Mouse (Mus musculus): ENCODE data around the gene Phlpp1.

Gene Phlpp1

GRCm38 (mm10) chr1:106316641-106317304, 145.2 kb downstream of the Phlpp1 start:
- DNase-seq (ENCODE audit: low spot score), result peak; percentile 51

DNA sequence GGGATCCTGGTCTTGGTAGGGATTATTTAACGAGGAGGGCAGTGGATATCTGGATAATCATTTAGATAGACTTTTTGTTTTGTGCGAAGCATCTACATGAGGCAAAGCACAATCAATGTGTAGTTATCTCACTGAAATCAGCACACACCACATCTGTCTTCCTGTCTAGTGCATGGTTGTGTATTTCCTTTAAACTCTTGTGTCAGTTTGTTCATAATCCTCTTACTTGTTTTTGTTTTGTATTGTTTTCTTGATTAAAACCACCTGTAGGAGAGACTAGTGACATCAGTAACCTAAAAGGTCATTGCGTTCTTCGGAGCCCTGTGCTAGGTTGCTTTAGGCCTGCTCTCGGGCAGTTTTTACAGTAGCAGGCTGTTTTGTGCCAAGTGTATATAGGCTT, 146.8 kb downstream of the Phlpp1 start:
- no peak for DNase-seq (ENCODE audit: low spot score)

DNA sequence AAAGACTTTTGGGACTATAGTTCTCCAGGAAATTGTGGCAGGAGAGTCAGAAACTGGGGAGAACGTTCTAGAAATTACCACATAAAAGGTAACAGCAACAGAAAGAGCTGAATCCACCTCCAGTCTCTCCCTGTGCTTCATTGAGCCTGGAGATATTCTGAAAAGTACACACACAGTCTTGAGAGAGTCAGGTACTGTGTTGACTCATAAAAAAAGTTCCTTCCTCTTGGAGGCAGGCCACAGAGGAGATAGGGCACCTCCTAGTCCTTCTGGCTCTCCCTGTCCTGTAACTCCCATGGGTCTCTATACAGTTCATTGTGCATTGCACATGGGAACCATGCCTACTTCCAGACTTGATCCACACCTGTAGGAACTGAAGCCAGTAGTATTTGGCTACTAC, 149.0 kb downstream of the Phlpp1 start:
- no peak for DNase-seq (ENCODE audit: low spot score)

GRCm38 (mm10) chr1:106321432-106322126, 150.0 kb downstream of the Phlpp1 start:
- peak; percentile 24 for DNase-seq (ENCODE audit: low spot score)

GRCm38 (mm10) chr1:106326691-106327090, 155.1 kb downstream of the Phlpp1 start:
- DNase-seq (ENCODE audit: low spot score), result no peak

DNA sequence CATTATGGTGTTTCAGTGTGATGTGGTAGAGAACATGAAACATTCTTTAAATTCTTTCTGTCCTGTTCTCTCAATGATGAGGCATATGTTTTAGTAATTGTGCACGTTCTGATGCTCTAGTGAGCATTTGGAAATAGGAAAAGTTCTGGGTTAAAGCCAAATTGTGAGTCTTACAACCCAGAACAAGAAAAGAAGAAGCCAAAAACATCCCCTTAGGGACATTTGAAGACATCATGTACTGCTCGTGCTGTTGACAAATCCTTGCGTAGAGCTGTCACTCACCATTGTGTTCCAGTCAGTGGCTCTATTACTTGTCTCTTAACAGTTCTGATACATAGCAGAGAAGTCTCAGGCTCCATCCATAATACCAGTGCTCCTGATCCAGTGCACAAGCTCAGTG, 170.5 kb downstream of the Phlpp1 start:
- no peak for DNase-seq (ENCODE audit: low spot score)

GRCm38 (mm10) chr1:106345265-106345664, 173.7 kb downstream of the Phlpp1 start:
- DNase-seq (ENCODE audit: low spot score), result no peak

DNA sequence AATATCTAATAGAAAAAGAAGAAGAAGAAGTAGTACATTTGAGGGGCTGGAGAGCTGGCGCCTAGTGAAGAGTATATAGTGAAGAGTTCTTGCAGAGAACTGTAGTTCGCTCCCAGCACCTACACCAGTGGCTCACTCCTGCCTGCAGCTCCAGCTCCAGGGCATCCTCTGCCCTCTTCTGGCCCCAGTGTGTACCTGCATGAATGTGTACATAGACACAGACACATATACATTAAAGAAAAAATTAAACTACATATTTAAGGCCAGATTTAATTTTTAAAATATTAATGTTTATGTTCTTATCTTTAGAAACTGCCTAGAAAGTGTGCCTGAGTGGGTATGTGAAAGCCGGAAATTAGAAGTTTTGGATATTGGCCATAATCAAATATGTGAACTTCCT, 175.2 kb downstream of the Phlpp1 start:
- no peak for DNase-seq (ENCODE audit: low spot score)

DNA sequence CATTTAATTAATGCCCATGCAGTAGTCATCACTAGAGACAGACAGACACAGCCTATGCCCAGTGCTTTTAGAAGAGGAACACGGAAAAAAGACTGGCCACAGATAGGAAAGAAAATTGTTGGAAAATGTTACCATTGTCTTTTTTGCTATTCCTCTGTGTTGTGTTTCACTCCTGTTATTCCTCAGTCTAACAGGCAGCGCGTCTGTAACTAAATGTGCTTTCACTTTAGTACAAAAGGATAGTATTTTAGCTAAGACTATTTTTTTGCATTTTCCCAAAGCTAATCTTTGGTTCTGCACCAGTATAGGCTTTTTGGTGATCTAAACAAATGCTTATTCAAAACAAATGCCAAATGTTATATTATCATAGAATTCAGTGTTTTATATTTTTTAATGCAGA, 177.6 kb downstream of the Phlpp1 start:
- DNase-seq (ENCODE audit: low spot score), result no peak

DNA sequence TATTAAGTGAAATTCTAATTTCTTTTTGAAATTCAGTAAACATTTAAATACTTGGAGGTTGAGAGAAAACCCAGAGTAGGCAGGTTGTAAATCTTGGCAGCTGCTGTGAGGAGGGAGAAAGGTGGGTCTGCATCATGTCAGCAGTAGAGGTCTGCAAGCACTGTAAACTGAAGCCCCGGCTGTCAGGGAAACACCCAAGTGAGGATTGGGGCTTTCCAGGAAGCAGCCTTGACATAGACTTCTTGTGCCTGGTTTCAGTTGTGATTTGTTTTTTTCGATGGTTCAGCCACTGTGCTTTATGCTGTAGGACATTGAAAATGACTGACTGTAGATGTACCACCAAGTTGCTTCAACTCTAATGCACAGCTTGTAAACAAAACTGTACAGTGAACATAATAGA, 180.0 kb downstream of the Phlpp1 start:
- no peak for DNase-seq (ENCODE audit: low spot score)

GRCm38 (mm10) chr1:106352801-106353511, 181.4 kb downstream of the Phlpp1 start:
- no peak for DNase-seq (ENCODE audit: low spot score)

GRCm38 (mm10) chr1:106353993-106354392, 182.4 kb downstream of the Phlpp1 start:
- no peak for DNase-seq (ENCODE audit: low spot score)

DNA sequence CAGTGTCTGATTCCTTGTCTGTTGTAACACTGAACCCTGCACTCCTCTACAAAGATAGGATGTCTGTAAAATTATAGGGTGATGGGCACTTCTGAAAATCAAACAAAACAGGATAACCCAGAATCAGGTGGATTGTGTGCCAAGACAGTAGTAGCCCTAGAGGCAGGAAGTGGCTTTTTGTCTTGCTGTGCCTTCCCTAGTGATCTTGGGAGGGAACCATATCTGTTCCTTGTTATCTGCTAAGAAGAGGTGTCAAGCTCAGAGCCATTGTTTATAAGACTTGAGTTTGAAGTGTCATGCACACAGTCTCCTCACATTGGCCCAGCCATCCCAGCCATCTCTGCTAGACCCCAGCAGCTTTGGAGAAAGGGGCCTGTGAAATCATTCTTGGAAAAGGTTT, 187.9 kb downstream of the Phlpp1 start:
- no peak for DNase-seq (ENCODE audit: low spot score)

- peak; percentile 8 for DNase-seq (ENCODE audit: low spot score)
These were observed 191.5 kb downstream of the Phlpp1 start for GRCm38 (mm10) chr1:106362841-106363604.

DNA sequence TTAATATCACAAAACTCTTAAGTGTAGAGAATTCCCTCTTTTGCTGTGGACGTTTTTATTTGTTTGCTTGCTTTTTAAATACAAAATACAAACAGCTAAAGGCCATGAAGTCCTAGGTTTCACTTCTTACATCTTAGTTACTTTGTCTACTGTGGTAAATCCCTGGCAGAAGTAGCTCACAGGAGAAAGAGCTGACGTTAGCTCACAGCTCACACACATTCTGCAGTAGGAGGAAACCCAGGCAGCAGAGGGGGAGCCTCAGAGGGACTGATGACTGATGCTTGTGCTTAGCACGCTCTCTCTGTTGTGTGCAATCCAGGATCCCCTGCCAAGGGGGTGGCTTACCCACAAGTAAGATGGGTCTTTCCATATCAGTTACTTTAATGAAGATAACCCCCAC, 197.8 kb downstream of the Phlpp1 start:
- DNase-seq (ENCODE audit: low spot score), result no peak

DNA sequence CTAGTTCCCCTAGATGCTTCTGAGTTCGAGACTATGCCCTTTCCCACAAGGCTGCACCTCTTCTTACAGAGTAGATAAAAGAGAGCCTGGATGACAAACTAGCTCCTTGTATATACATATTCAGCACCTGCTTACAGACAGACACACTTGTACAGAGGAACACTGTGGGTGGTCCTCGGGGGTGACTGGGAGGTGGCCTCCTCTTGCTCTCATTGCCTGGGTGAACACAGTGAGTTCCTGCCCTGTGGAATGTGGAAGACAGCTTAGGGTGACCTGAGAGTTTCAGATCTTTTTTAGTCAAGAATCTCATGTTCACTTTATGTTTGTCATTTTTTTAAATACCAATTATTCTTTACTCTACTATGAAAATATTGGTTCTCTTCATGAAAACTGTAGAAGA, 200.9 kb downstream of the Phlpp1 start:
- DNase-seq (ENCODE audit: low spot score), result no peak

DNA sequence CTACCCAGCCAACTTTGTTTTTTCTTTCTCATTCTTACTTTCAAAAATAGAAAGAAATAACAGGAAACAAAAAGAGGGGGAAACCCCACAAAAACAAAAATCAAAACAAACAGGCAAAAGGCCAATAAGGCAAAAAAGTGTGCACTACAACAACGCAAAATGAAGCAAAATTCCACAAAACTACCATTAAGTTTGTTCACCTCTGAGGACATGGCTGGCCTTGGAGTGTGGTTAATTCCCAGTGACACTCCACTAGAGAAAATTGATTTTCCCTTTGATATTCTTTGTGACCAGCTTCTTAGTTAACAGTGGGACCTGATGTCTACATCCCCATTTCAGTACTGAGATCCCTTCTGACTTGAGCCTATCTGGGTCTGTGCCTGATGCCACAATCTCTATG, 202.1 kb downstream of the Phlpp1 start:
- no peak for DNase-seq (ENCODE audit: low spot score)

- peak; percentile 20 for DNase-seq (ENCODE audit: low spot score)
These were observed 202.7 kb downstream of the Phlpp1 start for GRCm38 (mm10) chr1:106374274-106374673.

- DNase-seq (ENCODE audit: low spot score), result no peak
These were observed 203.4 kb downstream of the Phlpp1 start for GRCm38 (mm10) chr1:106374971-106375370.

DNA sequence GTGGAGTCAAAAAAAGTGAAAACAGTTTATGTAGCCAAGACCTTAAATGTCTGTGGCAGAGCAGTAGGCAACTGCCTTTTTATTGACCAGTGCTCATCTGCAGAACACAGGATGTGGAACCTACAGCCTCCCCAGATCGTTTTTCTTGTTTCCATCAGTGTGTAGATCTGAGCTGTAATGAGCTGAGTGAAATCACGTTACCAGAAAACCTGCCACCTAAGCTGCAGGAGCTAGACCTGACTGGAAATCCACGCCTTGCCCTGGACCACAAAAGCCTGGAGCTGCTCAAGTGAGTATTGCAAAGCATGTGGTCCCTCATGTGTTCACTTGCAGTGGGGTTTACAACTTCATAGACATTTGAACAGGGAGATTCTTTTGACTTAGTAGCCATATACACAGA, 204.5 kb downstream of the Phlpp1 start:
- DNase-seq (ENCODE audit: low spot score), result no peak

DNA sequence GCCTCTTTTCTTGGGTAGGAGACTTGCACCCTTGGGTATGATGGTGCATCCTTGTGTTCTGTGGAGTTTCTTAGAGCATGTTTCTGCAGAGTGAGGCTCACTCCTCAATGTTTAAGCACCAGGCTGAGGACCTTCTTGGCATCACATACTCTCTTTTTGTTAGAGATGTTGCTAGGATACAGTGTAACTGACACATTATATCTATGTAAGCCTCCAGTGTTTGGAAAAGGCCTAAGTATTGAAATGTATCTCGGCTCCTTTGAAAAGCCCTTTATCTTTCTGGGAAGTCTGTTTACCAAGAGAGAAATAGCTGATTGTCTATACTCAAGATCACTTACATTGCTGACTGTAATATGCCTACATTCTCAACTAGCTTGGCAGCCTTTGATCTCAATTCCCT, 208.9 kb downstream of the Phlpp1 start:
- no peak for DNase-seq (ENCODE audit: low spot score)

GRCm38 (mm10) chr1:106386542-106386941, 215.0 kb downstream of the Phlpp1 start:
- DNase-seq (ENCODE audit: low spot score), result no peak

DNA sequence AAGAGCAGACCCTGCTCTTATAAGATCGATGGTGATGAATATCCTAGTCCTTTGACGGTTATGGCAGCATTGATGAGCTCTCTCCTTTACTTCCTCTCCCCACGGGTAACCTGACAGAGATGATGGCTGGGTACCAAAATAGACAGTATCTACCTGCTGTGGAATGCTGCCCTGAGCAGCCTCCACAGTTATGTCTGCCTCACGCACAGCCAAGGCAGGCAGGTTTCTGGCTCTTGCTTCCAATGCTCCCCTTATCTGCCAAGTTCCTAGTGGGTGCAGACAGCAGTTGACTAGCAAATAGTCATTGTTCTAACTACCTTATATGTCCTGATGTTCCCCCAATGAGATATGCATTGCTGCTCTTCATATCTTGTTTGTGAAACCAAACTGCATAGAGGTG, 215.7 kb downstream of the Phlpp1 start:
- no peak for DNase-seq (ENCODE audit: low spot score)

Data from lung, postnatal 25 days (tissue).